Mouse (Mus musculus) E14TG2a.4 (cell line): ENCODE measurements at regions not wholly inside any gene's neighbourhood (a gene's known extent, or its start where the extent isn't known, plus 50 kb on each side); places are given as distances from the start of the nearest gene placed in this dataset.

Source experiments
- CTCF ChIP-seq: conservative IDR thresholded peaks from 2 replicates; pipeline ENCODE4 v1.5.1; 2014; ENCODE audit warnings: low read length
- POU5F1 ChIP-seq: IDR thresholded peaks from 2 replicates; pipeline ENCODE4 v1.6.1; 2014; ENCODE audit warnings: low read length, borderline replicate concordance

GRCm38 (mm10) chr17:4521031-4521430 is 473.1 kb upstream of the Arid1b start:
- TF ChIP-seq CTCF: no peak
- TF ChIP-seq POU5F1: no peak
